Mouse (Mus musculus) heart, postnatal 0 days (tissue): ENCODE results near the gene Vwa3a.

ENCODE experiments used
- CTCF ChIP-seq: IDR thresholded peaks from 2 replicates; pipeline ENCODE4 v1.5.1; 2016; ENCODE audit warnings: antibody characterized with exemption, control low read depth, low read depth
- EP300 ChIP-seq: IDR thresholded peaks from 2 replicates; pipeline ENCODE4 v1.6.1; 2016; ENCODE audit warnings: antibody characterized with exemption, low read depth

GRCm38 (mm10) chr7:120721051-120721450 is 18.1 kb upstream of the Vwa3a start:
- TF ChIP-seq CTCF: no peak
- TF ChIP-seq EP300: no peak
